Mouse (Mus musculus) forebrain, embryonic 12.5 days (tissue): ENCODE measurements at regions not wholly inside any gene's neighbourhood (a gene's known extent, or its start where the extent isn't known, plus 50 kb on each side); places are given as distances from the start of the nearest gene placed in this dataset.

Source experiments
- ATAC-seq: fragments of 200-750 bp; cut with Nextera tagmentation; 2 replicates; pipeline ENCODE4 v1.8.0; 2017; ENCODE audit warnings: moderate TSS enrichment; ENCODE audit not compliant: low FRiP score
- H3K27ac ChIP-seq: fragments of 300-500 bp; sonication (generic); 2 replicates; pipeline ENCODE4 v1.5.1; 2016; ENCODE audit warnings: mild to moderate bottlenecking
- H3K27me3 ChIP-seq: fragments of 300-500 bp; sonication (generic); 2 replicates; pipeline ENCODE4 v1.6.1; 2016; ENCODE audit warnings: mild to moderate bottlenecking
- H3K36me3 ChIP-seq: fragments of 300-500 bp; sonication (generic); replicated peaks from 2 replicates; pipeline ENCODE4 v1.6.1; 2016; ENCODE audit warnings: mild to moderate bottlenecking
- H3K4me1 ChIP-seq: fragments of 300-500 bp; sonication (generic); 2 replicates; pipeline ENCODE4 v1.6.1; 2016
- H3K4me2 ChIP-seq: fragments of 300-500 bp; sonication (generic); 2 replicates; pipeline ENCODE4 v1.6.1; 2016; ENCODE audit warnings: mild to moderate bottlenecking, moderate library complexity
- H3K4me3 ChIP-seq: fragments of 300-500 bp; sonication (generic); replicated peaks from 2 replicates; pipeline ENCODE4 v1.5.1; 2016; ENCODE audit warnings: mild to moderate bottlenecking
- H3K9ac ChIP-seq: fragments of 300-500 bp; sonication (generic); 2 replicates; pipeline ENCODE4 v1.6.1; 2016; ENCODE audit warnings: mild to moderate bottlenecking
- H3K9me3 ChIP-seq: fragments of 300-500 bp; sonication (generic); 2 replicates; pipeline ENCODE4 v1.6.1; 2016
- WGBS: fragments of 180-500 bp; shearing (Covaris S2); methylation state at CpG from one replicate; pipeline ENCODE4 v1.1.7; 2016; 5-methylcytosine and 5-hydroxymethylcytosine counted together

GRCm38 (mm10) chr16:76232680-76233079 is 140.9 kb downstream of the Nrip1 start:
- no peak overlapping the region for H3K4me2 ChIP-seq
- no peaks in the 10 kb centered on the region for H3K27me3 ChIP-seq
- H3K36me3 ChIP-seq, result no peaks in the 10 kb centered on the region
- no peaks in the 10 kb centered on the region for H3K9me3 ChIP-seq
- WGBS, result 90% methylated on average over 4 of the region's 4 CpGs
- no peak overlapping the region for H3K9ac ChIP-seq
- H3K4me1 ChIP-seq, result no peaks in the 10 kb centered on the region
- ATAC-seq, result no peak
- H3K4me3 ChIP-seq, result no peak overlapping the region
- H3K27ac ChIP-seq, result no peak overlapping the region

DNA sequence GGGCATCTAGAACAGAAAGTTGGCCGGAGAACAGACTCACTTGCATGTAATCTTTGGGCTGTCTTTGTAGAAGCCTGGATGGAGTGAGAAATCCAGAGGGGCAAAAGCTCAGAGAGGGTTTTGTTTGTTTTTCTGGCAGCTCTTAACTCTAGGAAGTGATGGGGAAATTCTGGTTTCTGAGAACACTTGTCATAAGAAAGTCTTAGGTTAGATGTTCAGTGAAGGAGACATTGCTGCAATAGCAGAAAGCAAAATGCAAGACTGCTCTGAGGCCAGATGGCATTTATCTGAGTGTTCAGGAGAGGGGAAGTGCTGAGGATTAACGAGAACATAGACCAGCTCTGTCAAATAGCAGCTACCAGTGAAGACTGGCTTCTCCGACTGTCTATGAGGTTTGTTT is 141.5 kb downstream of the Nrip1 start:
- H3K27me3 ChIP-seq, result no peaks in the 10 kb centered on the region
- ATAC-seq, result no peak
- H3K36me3 ChIP-seq, result no peaks in the 10 kb centered on the region
- H3K4me3 ChIP-seq, result no peak overlapping the region
- H3K4me1 ChIP-seq, result no peaks in the 10 kb centered on the region
- H3K9ac ChIP-seq, result no peak overlapping the region
- no peak overlapping the region for H3K4me2 ChIP-seq
- WGBS, result 71% methylated on average over 3 of the region's 3 CpGs
- no peak overlapping the region for H3K27ac ChIP-seq
- no peaks in the 10 kb centered on the region for H3K9me3 ChIP-seq

DNA sequence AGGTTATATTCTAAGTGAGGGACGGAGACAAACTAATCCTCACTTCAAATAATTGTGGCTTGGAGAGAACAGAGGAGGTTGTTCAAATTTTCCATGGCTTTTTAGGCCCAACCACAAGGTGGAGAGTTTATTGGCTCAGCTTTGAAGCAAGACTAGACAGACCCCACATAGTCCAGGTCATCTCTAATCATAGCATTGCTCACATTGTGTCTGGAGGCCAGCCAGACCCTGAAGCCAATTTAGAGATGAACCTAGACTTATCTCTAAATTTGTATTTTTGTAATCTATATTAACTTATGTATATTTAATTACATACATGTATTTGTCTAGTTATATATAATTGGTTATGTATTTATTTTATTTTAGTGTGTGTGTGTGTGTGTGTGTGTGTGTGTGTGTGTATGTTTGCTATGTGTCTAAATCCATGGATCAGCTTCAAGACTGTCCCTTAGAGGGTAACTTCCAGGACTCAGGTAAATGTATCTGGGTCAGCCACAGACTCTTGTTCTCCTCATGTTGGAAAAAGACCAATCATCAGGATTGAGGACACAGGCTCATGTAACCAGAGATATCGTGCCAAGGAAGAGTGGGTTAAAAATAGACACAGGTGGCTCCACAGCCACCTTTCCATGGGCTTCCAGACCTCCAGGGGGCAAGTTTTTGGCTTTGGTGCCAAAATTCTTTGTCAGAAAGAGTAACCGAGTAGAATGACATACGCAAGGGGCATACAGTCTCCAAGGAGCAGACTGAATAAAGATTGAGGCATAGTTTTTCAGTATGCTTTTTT is 142.9 kb downstream of the Nrip1 start:
- Histone ChIP-seq H3K9me3 (no peaks in the 10 kb centered on the region), H3K9ac (no peak overlapping the region)

DNA sequence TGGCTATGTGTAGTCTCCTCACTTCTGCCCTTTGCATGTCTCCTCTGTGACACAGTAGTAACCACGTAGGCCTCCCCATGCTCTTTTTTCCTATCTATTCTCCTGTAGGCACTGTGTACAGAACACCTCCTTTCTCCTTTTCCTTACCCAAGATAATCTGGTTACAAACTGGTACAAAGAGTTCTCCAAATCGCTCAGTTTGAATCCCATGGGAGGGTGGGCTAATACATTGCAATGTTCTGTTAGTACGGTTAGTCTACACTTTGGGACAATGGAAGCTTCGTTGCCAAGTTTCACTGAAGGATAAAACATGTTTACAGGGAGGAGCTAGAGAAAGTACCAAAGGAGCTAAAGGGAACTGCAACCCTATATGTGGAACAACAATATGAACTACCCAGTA is 145.2 kb downstream of the Nrip1 start:
- Histone ChIP-seq H3K4me2 (no peak overlapping the region), H3K27ac (no peak overlapping the region), H3K4me3 (no peak overlapping the region), H3K9ac (no peak overlapping the region), H3K36me3 (no peaks in the 10 kb centered on the region), H3K27me3 (no peaks in the 10 kb centered on the region), H3K4me1 (no peaks in the 10 kb centered on the region), H3K9me3 (no peaks in the 10 kb centered on the region)
- WGBS, result 92% methylated on average over 4 of the region's 4 CpGs
- no peak for ATAC-seq

More for the DNA sequence above, 142.9 kb downstream of the Nrip1 start:
- H3K27ac ChIP-seq, result no peak overlapping the region
- H3K27me3 ChIP-seq, result no peaks in the 10 kb centered on the region
- 93% methylated on average over 4 of the region's 4 CpGs for WGBS
- no peaks in the 10 kb centered on the region for H3K4me1 ChIP-seq
- H3K4me3 ChIP-seq, result no peak overlapping the region
- ATAC-seq, result no peak
- H3K36me3 ChIP-seq, result no peaks in the 10 kb centered on the region
- H3K4me2 ChIP-seq, result no peak overlapping the region

DNA sequence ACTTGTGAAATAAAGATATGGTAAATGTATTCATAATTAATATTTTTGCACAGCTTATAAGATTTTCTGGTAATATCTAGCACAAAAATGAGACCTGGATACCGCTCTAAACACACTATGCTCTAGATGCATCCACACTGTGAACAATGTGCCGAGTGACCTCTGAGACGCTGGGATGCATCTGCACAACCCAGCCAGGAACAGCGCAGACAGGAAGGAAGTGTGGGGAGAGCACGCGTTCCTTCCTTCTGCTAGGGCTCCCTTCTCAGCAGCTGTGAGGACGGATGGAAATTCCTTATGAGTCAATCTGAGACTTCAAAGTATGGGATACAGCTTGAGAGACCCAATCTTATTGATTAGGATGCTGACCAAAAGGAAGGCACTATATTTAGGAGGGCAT is 147.2 kb downstream of the Nrip1 start:
- H3K27me3 ChIP-seq, result no peaks in the 10 kb centered on the region
- H3K4me3 ChIP-seq, result no peak overlapping the region
- no peak overlapping the region for H3K4me2 ChIP-seq
- no peak overlapping the region for H3K27ac ChIP-seq
- ATAC-seq, result no peak
- H3K9ac ChIP-seq, result no peak overlapping the region
- H3K36me3 ChIP-seq, result no peaks in the 10 kb centered on the region
- no peaks in the 10 kb centered on the region for H3K4me1 ChIP-seq
- 96% methylated on average over 7 of the region's 7 CpGs for WGBS
- no peaks in the 10 kb centered on the region for H3K9me3 ChIP-seq

DNA sequence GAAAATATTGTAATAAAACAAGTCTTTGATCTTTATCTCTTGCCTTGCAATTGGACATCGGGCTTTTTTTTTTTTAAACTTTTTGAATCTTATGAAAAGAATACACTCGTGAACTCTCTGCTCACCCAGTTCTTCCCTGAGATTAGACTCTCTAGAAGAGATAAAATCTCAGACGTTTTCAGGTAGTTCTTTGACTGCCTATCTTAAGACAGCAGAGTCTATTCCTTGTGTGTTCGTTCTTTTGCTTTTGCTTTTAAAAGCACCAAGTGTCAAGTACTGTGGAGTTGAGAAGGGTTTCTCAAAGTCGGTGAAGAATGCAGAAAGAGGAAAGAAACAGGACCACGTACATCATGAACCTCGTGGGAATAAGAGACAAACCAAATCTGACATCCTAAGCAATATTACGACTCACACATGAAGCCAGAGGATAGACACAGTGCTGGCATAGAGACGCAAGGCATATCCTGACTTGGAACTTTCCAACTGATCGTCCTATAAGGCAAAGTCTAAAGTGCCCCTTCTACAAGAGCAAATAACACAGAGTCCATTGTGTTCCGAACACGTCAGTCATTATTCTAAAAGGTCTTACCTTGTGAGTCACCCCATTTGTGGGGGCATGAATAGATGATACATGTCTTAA is 147.9 kb downstream of the Nrip1 start:
- no peaks in the 10 kb centered on the region for H3K4me1 ChIP-seq
- ATAC-seq, result no peak
- H3K4me3 ChIP-seq, result no peak overlapping the region
- no peak overlapping the region for H3K4me2 ChIP-seq
- no peak overlapping the region for H3K27ac ChIP-seq
- no peaks in the 10 kb centered on the region for H3K27me3 ChIP-seq
- whole genome bisulfite sequencing, result 82% methylated on average over 12 of the region's 12 CpGs
- no peaks in the 10 kb centered on the region for H3K9me3 ChIP-seq
- no peak overlapping the region for H3K9ac ChIP-seq
- H3K36me3 ChIP-seq, result no peaks in the 10 kb centered on the region

DNA sequence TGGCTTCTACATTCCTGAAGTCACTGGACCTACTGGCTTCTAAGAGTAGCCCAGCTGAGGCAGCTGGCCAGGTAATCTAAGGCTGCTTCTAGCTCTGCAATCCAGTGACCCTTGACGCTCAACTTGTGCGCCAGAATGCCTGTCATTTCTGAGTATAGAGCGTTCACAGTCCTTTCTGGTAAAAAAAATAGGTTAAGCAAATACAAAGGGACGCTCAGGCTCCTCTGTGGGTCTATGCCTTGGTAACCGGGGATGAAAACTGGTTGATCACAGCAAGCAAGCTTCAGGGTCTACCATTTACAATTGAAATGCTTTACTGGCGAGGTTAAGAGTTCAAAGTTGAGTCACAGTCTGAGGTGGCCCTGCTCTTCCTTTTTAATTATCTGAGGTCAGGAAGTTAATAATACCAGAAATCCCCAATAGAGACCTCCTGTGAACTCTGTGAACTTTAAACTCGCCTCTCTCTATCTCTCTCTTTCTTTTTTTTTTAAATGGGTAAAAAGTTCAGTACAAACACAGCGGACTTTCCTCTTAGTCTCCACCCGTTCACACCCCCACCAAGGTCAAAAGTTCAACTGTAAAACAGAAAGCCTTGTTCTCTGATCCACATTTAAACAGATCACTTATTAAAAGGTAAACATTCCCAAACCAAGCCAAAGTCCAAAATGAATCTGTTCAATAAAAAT is 148.6 kb downstream of the Nrip1 start:
- Histone ChIP-seq H3K9me3 (no peaks in the 10 kb centered on the region), H3K9ac (no peak overlapping the region), H3K27ac (no peak overlapping the region), H3K36me3 (no peaks in the 10 kb centered on the region), H3K4me2 (no peak overlapping the region), H3K4me1 (no peaks in the 10 kb centered on the region), H3K27me3 (no peaks in the 10 kb centered on the region), H3K4me3 (no peak overlapping the region)
- ATAC-seq, result no peak
- WGBS, result 45% methylated on average over 9 of the region's 9 CpGs

GRCm38 (mm10) chr16:76223716-76224115 is 149.9 kb downstream of the Nrip1 start:
- no peaks in the 10 kb centered on the region for H3K27me3 ChIP-seq
- WGBS, result 87% methylated on average over 4 of the region's 4 CpGs
- no peaks in the 10 kb centered on the region for H3K9me3 ChIP-seq
- no peak for ATAC-seq
- no peaks in the 10 kb centered on the region for H3K4me1 ChIP-seq
- H3K9ac ChIP-seq, result no peak overlapping the region
- no peak overlapping the region for H3K4me3 ChIP-seq
- H3K4me2 ChIP-seq, result no peak overlapping the region
- no peak overlapping the region for H3K27ac ChIP-seq
- no peaks in the 10 kb centered on the region for H3K36me3 ChIP-seq

GRCm38 (mm10) chr16:76222960-76223359 is 150.7 kb downstream of the Nrip1 start:
- Histone ChIP-seq H3K4me1 (no peaks in the 10 kb centered on the region), H3K4me2 (no peak overlapping the region), H3K27ac (no peak overlapping the region), H3K36me3 (no peaks in the 10 kb centered on the region), H3K4me3 (no peak overlapping the region), H3K27me3 (no peaks in the 10 kb centered on the region), H3K9ac (no peak overlapping the region), H3K9me3 (no peaks in the 10 kb centered on the region)
- ATAC-seq, result no peak
- 82% methylated on average over 5 of the region's 5 CpGs for WGBS

DNA sequence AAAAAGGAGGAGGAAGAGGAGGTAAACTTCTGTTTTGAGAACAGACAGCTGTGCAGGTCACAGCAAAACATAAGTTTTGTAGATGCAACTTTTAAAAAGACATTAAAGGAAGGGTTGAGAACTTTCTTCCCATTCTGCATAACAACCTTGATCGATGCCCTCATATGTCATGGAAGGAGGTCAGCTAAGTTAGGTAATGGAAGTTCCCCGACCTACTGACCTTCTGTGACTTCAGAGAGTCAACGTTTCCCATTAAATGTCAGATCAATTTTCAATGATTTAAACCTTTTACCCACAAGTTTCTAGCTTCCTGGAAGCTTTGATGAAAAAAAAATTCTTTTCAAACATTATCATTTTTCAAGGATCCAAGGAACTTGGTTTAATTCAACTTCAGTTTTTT is 153.2 kb downstream of the Nrip1 start:
- Histone ChIP-seq H3K9ac (no peak overlapping the region), H3K4me3 (no peak overlapping the region), H3K27ac (no peak overlapping the region), H3K4me2 (no peak overlapping the region), H3K4me1 (no peaks in the 10 kb centered on the region), H3K9me3 (no peaks in the 10 kb centered on the region), H3K27me3 (no peaks in the 10 kb centered on the region), H3K36me3 (no peaks in the 10 kb centered on the region)
- 87% methylated on average over 3 of the region's 3 CpGs for WGBS
- no peak for ATAC-seq

DNA sequence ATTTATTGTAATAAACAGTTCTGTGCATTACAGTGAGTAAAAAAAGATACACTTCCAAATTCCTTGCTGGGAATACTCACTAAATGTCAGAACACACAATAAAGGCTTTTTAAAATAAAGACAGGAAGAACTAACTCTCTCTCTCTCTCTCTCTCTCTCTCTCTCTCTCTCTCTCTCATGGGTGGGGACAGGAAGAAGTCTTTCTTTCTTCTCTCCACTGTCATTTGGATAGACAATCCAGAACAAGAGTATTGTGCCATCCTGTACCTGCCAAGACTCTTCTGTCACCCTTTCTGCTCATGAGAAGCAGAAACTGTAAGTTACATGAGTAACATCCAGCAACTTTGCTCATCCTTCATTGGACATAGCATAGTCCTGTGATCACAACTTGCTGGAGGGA is 154.4 kb downstream of the Nrip1 start:
- no peak overlapping the region for H3K4me3 ChIP-seq
- ATAC-seq, result no peak
- no peaks in the 10 kb centered on the region for H3K4me1 ChIP-seq
- H3K27me3 ChIP-seq, result no peaks in the 10 kb centered on the region
- H3K9ac ChIP-seq, result no peak overlapping the region
- H3K9me3 ChIP-seq, result no peaks in the 10 kb centered on the region
- H3K27ac ChIP-seq, result no peak overlapping the region
- H3K4me2 ChIP-seq, result no peak overlapping the region
- no peaks in the 10 kb centered on the region for H3K36me3 ChIP-seq

DNA sequence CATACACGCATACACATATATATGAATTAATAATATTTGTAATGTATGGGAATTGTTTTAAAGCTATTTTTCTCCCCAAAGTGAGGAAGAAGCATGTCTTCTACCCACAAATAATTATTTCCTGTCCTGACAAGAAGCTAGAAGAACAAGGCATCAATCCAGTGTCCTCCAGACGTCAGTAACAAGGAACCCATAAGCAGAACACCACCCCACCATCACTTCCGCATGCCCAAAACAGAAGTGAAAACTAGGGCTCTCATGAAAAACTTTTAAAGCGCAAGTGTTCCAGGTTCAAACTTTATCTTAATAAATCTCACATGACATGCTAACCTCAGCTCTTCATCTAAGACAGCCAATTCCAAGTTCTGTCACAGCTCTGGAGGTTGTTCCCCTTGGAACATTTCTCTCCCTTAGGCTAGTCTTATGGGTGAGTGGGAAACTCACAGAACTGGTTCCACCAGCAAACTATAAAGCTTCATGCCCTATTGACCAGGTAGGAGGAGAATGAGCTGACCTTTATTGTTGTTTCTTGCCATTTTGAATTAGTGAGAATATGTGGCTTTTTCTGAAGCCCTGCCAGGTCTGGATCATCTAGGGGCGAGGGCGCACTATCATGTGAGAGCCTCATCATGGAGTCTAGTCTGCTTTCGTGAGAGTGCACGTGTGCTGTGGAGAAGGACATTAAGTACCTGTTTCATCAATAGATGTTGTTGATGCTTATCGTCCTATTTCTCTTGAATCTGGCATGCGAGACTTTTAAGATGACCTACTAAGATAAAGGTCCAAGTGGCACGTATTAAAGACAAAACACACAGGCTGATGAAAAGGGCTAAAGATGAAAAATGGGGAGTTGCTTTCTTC is 155.1 kb downstream of the Nrip1 start:
- H3K27ac ChIP-seq, result no peak overlapping the region
- no peaks in the 10 kb centered on the region for H3K4me1 ChIP-seq
- no peaks in the 10 kb centered on the region for H3K9me3 ChIP-seq
- 91% methylated on average over 11 of the region's 11 CpGs for WGBS
- ATAC-seq, result no peak
- no peak overlapping the region for H3K9ac ChIP-seq
- no peak overlapping the region for H3K4me3 ChIP-seq
- no peak overlapping the region for H3K4me2 ChIP-seq
- no peaks in the 10 kb centered on the region for H3K36me3 ChIP-seq
- H3K27me3 ChIP-seq, result no peaks in the 10 kb centered on the region
